Mouse (Mus musculus): Measurements from ENCODE around the gene Hoxc13. TPM values are rescaled to one million over a fixed set of nuclear protein-coding genes. Genes with fewer than 3 reads are reported as not detected.

Hoxc13 gene
- total and polyA plus RNA-seq, 2 experiments from 2014 or later = not detected

- Histone ChIP-seq H3K27ac (ENCODE audit: low read depth, low read length) (no peak overlapping the region), H3K4me1 (ENCODE audit: insufficient read depth) (no peaks in the 10 kb centered on the region), H3K9ac (no peak overlapping the region), H3K4me3 (ENCODE audit: low read depth, low read length) (no peak overlapping the region), H3K9me3 (ENCODE audit: low read length) (no peaks in the 10 kb centered on the region), H3K27me3 (ENCODE audit: insufficient read depth, low read length) (peaks cover 97% of the 10 kb centered on the region), H3K4me2 (ENCODE audit: low read depth) (no peak overlapping the region), H3K36me3 (ENCODE audit: insufficient read depth) (no peaks in the 10 kb centered on the region)
- TF ChIP-seq CTCF (IDR thresholded peaks at IDR 0.05; ENCODE audit: low read depth) = no peak
- 12% methylated on average over 6 of the region's 6 CpGs for WGBS
- no peak for ATAC-seq
- no peak for DNase-seq
Observed at GRCm38 (mm10) chr15:102922636-102923500, 2.0 kb downstream of the Hoxc13 start.

- Histone ChIP-seq H3K27ac (ENCODE audit: low read depth, low read length) (no peak overlapping the region), H3K36me3 (ENCODE audit: insufficient read depth) (no peaks in the 10 kb centered on the region), H3K4me2 (ENCODE audit: low read depth) (no peak overlapping the region), H3K9me3 (ENCODE audit: low read length) (no peaks in the 10 kb centered on the region), H3K4me1 (ENCODE audit: insufficient read depth) (no peaks in the 10 kb centered on the region), H3K27me3 (ENCODE audit: insufficient read depth, low read length) (peaks cover 97% of the 10 kb centered on the region), H3K4me3 (ENCODE audit: low read depth, low read length) (no peak overlapping the region), H3K9ac (no peak overlapping the region)
- ATAC-seq = no peak
- TF ChIP-seq CTCF (IDR thresholded peaks at IDR 0.05; ENCODE audit: low read depth) = no peak
- DNase-seq = no peak
- under 1% methylated on average over 40 of the region's 40 CpGs for WGBS
Observed at GRCm38 (mm10) chr15:102927032-102927645, 6.2 kb downstream of the Hoxc13 start.

GRCm38 (mm10) chr15:102931706-102932358, 10.9 kb downstream of the Hoxc13 start:
- DNase-seq = no peak
- no peak for ATAC-seq
- WGBS = under 1% methylated on average over 23 of the region's 23 CpGs

GRCm38 (mm10) chr15:102934438-102934837, 13.5 kb downstream of the Hoxc13 start:
- Histone ChIP-seq H3K36me3 (ENCODE audit: insufficient read depth) (no peaks in the 10 kb centered on the region), H3K27me3 (ENCODE audit: insufficient read depth, low read length) (peaks cover 99% of the 10 kb centered on the region), H3K4me1 (ENCODE audit: insufficient read depth) (no peaks in the 10 kb centered on the region), H3K4me2 (ENCODE audit: low read depth) (no peak overlapping the region), H3K9ac (no peak overlapping the region), H3K27ac (ENCODE audit: low read depth, low read length) (no peak overlapping the region), H3K9me3 (ENCODE audit: low read length) (no peaks in the 10 kb centered on the region), H3K4me3 (ENCODE audit: low read depth, low read length) (no peak overlapping the region)
- WGBS = 3% methylated on average over 12 of the region's 12 CpGs
- ATAC-seq (no peak), DNase-seq (no peak)
- TF ChIP-seq CTCF (IDR thresholded peaks at IDR 0.05; ENCODE audit: low read depth) = no peak

More at GRCm38 (mm10) chr15:102931706-102932358, 10.9 kb downstream of the Hoxc13 start:
- Histone ChIP-seq H3K9ac (no peak overlapping the region), H3K27ac (ENCODE audit: low read depth, low read length) (no peak overlapping the region), H3K4me2 (ENCODE audit: low read depth) (no peak overlapping the region), H3K36me3 (ENCODE audit: insufficient read depth) (no peaks in the 10 kb centered on the region), H3K4me1 (ENCODE audit: insufficient read depth) (no peaks in the 10 kb centered on the region), H3K4me3 (ENCODE audit: low read depth, low read length) (no peak overlapping the region), H3K27me3 (ENCODE audit: insufficient read depth, low read length) (peaks cover 99% of the 10 kb centered on the region), H3K9me3 (ENCODE audit: low read length) (no peaks in the 10 kb centered on the region)
- no peak for TF ChIP-seq CTCF (IDR thresholded peaks at IDR 0.05; ENCODE audit: low read depth)

- H3K4me3 ChIP-seq (ENCODE audit: low read depth, low read length) = no peak overlapping the region
- no peaks in the 10 kb centered on the region for H3K36me3 ChIP-seq (ENCODE audit: insufficient read depth)
- no peak overlapping the region for H3K4me2 ChIP-seq (ENCODE audit: low read depth)
- DNase-seq = no peak
- under 1% methylated on average over 27 of the region's 27 CpGs for WGBS
- H3K9me3 ChIP-seq (ENCODE audit: low read length) = no peaks in the 10 kb centered on the region
- peaks cover 99% of the 10 kb centered on the region for H3K27me3 ChIP-seq (ENCODE audit: insufficient read depth, low read length)
- no peak overlapping the region for H3K27ac ChIP-seq (ENCODE audit: low read depth, low read length)
- H3K9ac ChIP-seq = no peak overlapping the region
- TF ChIP-seq CTCF (IDR thresholded peaks at IDR 0.05; ENCODE audit: low read depth) = no peak
- ATAC-seq = no peak
- H3K4me1 ChIP-seq (ENCODE audit: insufficient read depth) = no peaks in the 10 kb centered on the region
Observed at GRCm38 (mm10) chr15:102934897-102935296, 14.0 kb downstream of the Hoxc13 start.

- Histone ChIP-seq H3K36me3 (ENCODE audit: insufficient read depth) (no peaks in the 10 kb centered on the region), H3K4me3 (ENCODE audit: low read depth, low read length) (no peak within 1 kb of the TSS), H3K4me1 (ENCODE audit: insufficient read depth) (no peaks in the 10 kb centered on the region), H3K4me2 (ENCODE audit: low read depth) (no peak within 1 kb of the TSS), H3K9ac (no peak within 1 kb of the TSS), H3K27ac (ENCODE audit: low read depth, low read length) (no peak within 1 kb of the TSS), H3K27me3 (ENCODE audit: insufficient read depth, low read length) (peaks cover 98% of the 10 kb centered on the region), H3K9me3 (ENCODE audit: low read length) (no peaks in the 10 kb centered on the region)
- no peak for TF ChIP-seq CTCF (IDR thresholded peaks at IDR 0.05; ENCODE audit: low read depth)
- no peak for ATAC-seq
- DNase-seq = no peak
- 3% methylated on average over 31 of the region's 31 CpGs for WGBS
Observed at GRCm38 (mm10) chr15:102936279-102936972, 15.5 kb downstream of the Hoxc13 start, which contains the start of gene Hoxc12. Hoxc12 (plus strand) TSS chr15:102936757.

Measured in forebrain, postnatal 0 days (tissue).